Mouse (Mus musculus) embryonic fibroblast, embryonic 13.5 days (primary cell): ENCODE results near the gene Apc2.

Experiments used
- CTCF ChIP-seq: IDR thresholded peaks from 2 replicates; pipeline ENCODE4 v1.5.1; 2011; ENCODE audit warnings: mild to moderate bottlenecking, control low read depth, low read length, moderate library complexity, borderline replicate concordance; ENCODE audit not compliant: insufficient read depth
- POLR2A ChIP-seq: IDR thresholded peaks from 2 replicates; pipeline ENCODE4 v1.6.1; 2011; ENCODE audit warnings: low read depth, mild to moderate bottlenecking, control low read depth, low read length, moderate library complexity

DNA sequence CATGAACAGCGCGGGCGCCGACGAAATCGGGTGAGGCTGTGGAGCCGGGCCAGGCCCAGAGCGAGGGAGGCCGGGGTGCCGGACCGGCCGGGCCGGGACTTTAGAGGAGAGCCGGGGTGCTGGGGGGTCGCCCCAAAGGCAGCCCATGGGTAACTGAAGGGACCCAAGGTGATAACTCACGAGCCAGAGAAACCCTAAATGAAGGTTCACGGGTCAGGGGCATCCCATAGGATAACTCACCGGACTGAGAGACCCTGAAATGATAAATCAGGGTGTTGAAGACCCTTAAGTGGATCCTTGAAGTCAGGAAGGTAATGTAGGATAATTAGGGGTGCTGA is 30.7 kb upstream of the Apc2 start:
- TF ChIP-seq CTCF (no peak), POLR2A (no peak)
